Comparison of ENCODE assay signal across 10 mouse cellular contexts in genomic region chr1:172308409-172308808, GRCm38 (mm10). TPM values are rescaled to one million over a fixed set of nuclear protein-coding genes. Genes with fewer than 3 reads are reported as not detected.
DNase-seq lines count a peak whose midpoint lies in the region; ATAC-seq and TF ChIP-seq lines count a peak whose summit lies in the region.
"Had no signal": no experiment of that assay in that cellular context is flagged by ENCODE, and none has a peak within 500 bp of the region (broad histone marks: within the 10 kb centered on the region; RNA-seq: fewer than 3 reads in every experiment).

No protein-coding gene starts in this region.

- no peak overlapping the region for H3K4me2 ChIP-seq in heart, embryonic 15.5 days
- no peak overlapping the region for H3K4me2 ChIP-seq in limb, embryonic 14.5 days (replicated peaks; ENCODE audit: low read depth, low read length, severe bottlenecking)

- no peak for ATAC-seq in heart, embryonic 15.5 days (replicated peaks; ENCODE audit: insufficient number of reproducible peaks, insufficient read depth, low FRiP score, low read depth)
- ATAC-seq in limb, embryonic 14.5 days (ENCODE audit: low FRiP score, low read depth), result no peak
- no peak for ATAC-seq in erythroblast, adult 5-6 weeks (replicated peaks; ENCODE audit: low FRiP score, poor library complexity, severe bottlenecking)
- ATAC-seq: CD4-positive, CD25-positive, alpha-beta regulatory T cell, adult 4 months had no signal

- H3K4me3 ChIP-seq in heart, embryonic 15.5 days, result no peak overlapping the region
- no peak overlapping the region for H3K4me3 ChIP-seq in limb, embryonic 14.5 days (replicated peaks; ENCODE audit: low read length)

- WGBS in heart, embryonic 15.5 days, result 100% methylated on average over 1 of the region's 1 CpGs
- WGBS in limb, embryonic 14.5 days, result 94% methylated on average over 1 of the region's 1 CpGs

- no peak for TF ChIP-seq POLR2A in limb, embryonic 14.5 days (IDR thresholded peaks at IDR 0.05; ENCODE audit: borderline replicate concordance, extremely low read depth, insufficient read depth, insufficient read length)

- no peaks in the 10 kb centered on the region for H3K9me3 ChIP-seq in heart, embryonic 15.5 days (replicated peaks)
- H3K9me3 ChIP-seq in limb, embryonic 14.5 days (ENCODE audit: control insufficient read depth, low read length), result no peaks in the 10 kb centered on the region

- no peak for DNase-seq in heart, adult 11 months
- DNase-seq in right cerebral cortex, postnatal 4 days, result peak; percentile 39
- DNase-seq in right cerebral cortex, postnatal 36 days (ENCODE audit: low spot score in 2 of 2), result no peak
- DNase-seq in limb, embryonic 14.5 days (ENCODE audit: low spot score), result no peak
- no peak for DNase-seq in testis, postnatal 14 days (ENCODE audit: low spot score)
- DNase-seq in urinary bladder, postnatal 10 days (ENCODE audit: low spot score), result no peak

- H3K4me1 ChIP-seq in heart, embryonic 15.5 days (replicated peaks), result peaks cover 24% of the 10 kb centered on the region
- H3K4me1 ChIP-seq in limb, embryonic 14.5 days (ENCODE audit: control insufficient read depth, insufficient read depth, low read length), result peaks cover 22% of the 10 kb centered on the region

- H3K27ac ChIP-seq in heart, embryonic 15.5 days, result 0 out of 2 replicates have a peak overlapping the region, but pooled peaks have one; percentile 0
- peak overlapping the region; percentile 65 for H3K27ac ChIP-seq in limb, embryonic 14.5 days (replicated peaks; ENCODE audit: low read depth, low read length)

- no peaks in the 10 kb centered on the region for H3K36me3 ChIP-seq in heart, embryonic 15.5 days
- H3K36me3 ChIP-seq in limb, embryonic 14.5 days (ENCODE audit: control insufficient read depth, insufficient read depth, low read length), result no peaks in the 10 kb centered on the region

- H3K9ac ChIP-seq in heart, embryonic 15.5 days, result no peak overlapping the region
- H3K9ac ChIP-seq in limb, embryonic 14.5 days (ENCODE audit: low read depth, low read length, severe bottlenecking), result no peak overlapping the region

- H3K27me3 ChIP-seq in heart, embryonic 15.5 days, result no peaks in the 10 kb centered on the region
- H3K27me3 ChIP-seq in limb, embryonic 14.5 days (ENCODE audit: control insufficient read depth, insufficient read depth, low read length), result no peaks in the 10 kb centered on the region

RNA-seq across cellular contexts. Expression of gene Atp1a2, which starts 10.5 kb away (rescaled TPM):
- 17.4 and 17.9 TPM in 2 replicates for polyA plus RNA-seq in heart, embryonic 15.5 days (2015; fragmentation: Nextera tagmentation; extraction: Ambion mirVana)
- polyA plus RNA-seq in limb, embryonic 14.5 days (2012; rRNA removed), result 11.3 and 13.5 TPM in 2 replicates
- 1.7 and 1.8 TPM in 2 replicates for polyA plus RNA-seq in limb, embryonic 14.5 days (2014; fragmentation: Nextera tagmentation; extraction: Ambion mirVana)
- total RNA-seq in erythroblast, adult 5-6 weeks (2015; ENCODE audit: low replicate concordance), result not detected in 2 replicates
- not detected in 2 replicates for total RNA-seq in erythroblast, adult 5-6 weeks (2017; ENCODE audit: low replicate concordance)

RNA-seq across cellular contexts. Expression of gene Kcnj9, which starts 20.7 kb away (rescaled TPM):
- not detected in 2 replicates for polyA plus RNA-seq in heart, embryonic 15.5 days (2015; fragmentation: Nextera tagmentation; extraction: Ambion mirVana)
- polyA plus RNA-seq in limb, embryonic 14.5 days (2012; rRNA removed), result 0.01 and 0.08 TPM in 2 replicates
- not detected in 2 replicates for polyA plus RNA-seq in limb, embryonic 14.5 days (2014; fragmentation: Nextera tagmentation; extraction: Ambion mirVana)
- total RNA-seq in erythroblast, adult 5-6 weeks (2015; ENCODE audit: low replicate concordance), result not detected in 2 replicates
- 2.1 TPM in 1 of 2 replicates, not detected in the other for total RNA-seq in erythroblast, adult 5-6 weeks (2017; ENCODE audit: low replicate concordance)
- polyA plus RNA-seq: CD4-positive, CD25-positive, alpha-beta regulatory T cell, adult 4 months had no signal

RNA-seq across cellular contexts. Expression of gene Kcnj10, which starts 32.6 kb away (rescaled TPM):
- 0.03 and 0.06 TPM in 2 replicates for polyA plus RNA-seq in heart, embryonic 15.5 days (2015; fragmentation: Nextera tagmentation; extraction: Ambion mirVana)
- 0.14 and 0.18 TPM in 2 replicates for polyA plus RNA-seq in limb, embryonic 14.5 days (2012; rRNA removed)
- 0.03 and 0.12 TPM in 2 replicates for polyA plus RNA-seq in limb, embryonic 14.5 days (2014; fragmentation: Nextera tagmentation; extraction: Ambion mirVana)
- 5.6 and 11.7 TPM in 2 replicates for total RNA-seq in erythroblast, adult 5-6 weeks (2015; ENCODE audit: low replicate concordance)
- 0.85 and 2.8 TPM in 2 replicates for total RNA-seq in erythroblast, adult 5-6 weeks (2017; ENCODE audit: low replicate concordance)
- polyA plus RNA-seq: CD4-positive, CD25-positive, alpha-beta regulatory T cell, adult 4 months had no signal

RNA-seq across cellular contexts. Expression of gene Igsf8, which starts 47.0 kb away (rescaled TPM):
- 20.6 and 35.4 TPM in 2 replicates for polyA plus RNA-seq in heart, embryonic 15.5 days (2015; fragmentation: Nextera tagmentation; extraction: Ambion mirVana)
- polyA plus RNA-seq in limb, embryonic 14.5 days (2012; rRNA removed), result 71.4 and 86.4 TPM in 2 replicates
- 49.8 and 50.1 TPM in 2 replicates for polyA plus RNA-seq in limb, embryonic 14.5 days (2014; fragmentation: Nextera tagmentation; extraction: Ambion mirVana)
- 1.3 and 6.7 TPM in 2 replicates for total RNA-seq in erythroblast, adult 5-6 weeks (2015; ENCODE audit: low replicate concordance)
- 2.0 and 3.1 TPM in 2 replicates for total RNA-seq in erythroblast, adult 5-6 weeks (2017; ENCODE audit: low replicate concordance)

RNA-seq across cellular contexts. Expression of gene Atp1a4, which starts 50.2 kb away (rescaled TPM):
- 0.10 and 0.28 TPM in 2 replicates for polyA plus RNA-seq in heart, embryonic 15.5 days (2015; fragmentation: Nextera tagmentation; extraction: Ambion mirVana)
- 0.03 TPM in 1 of 2 replicates, not detected in the other for polyA plus RNA-seq in limb, embryonic 14.5 days (2012; rRNA removed)
- polyA plus RNA-seq in limb, embryonic 14.5 days (2014; fragmentation: Nextera tagmentation; extraction: Ambion mirVana), result not detected in 2 replicates
- not detected in 2 replicates for total RNA-seq in erythroblast, adult 5-6 weeks (2015; ENCODE audit: low replicate concordance)
- total RNA-seq in erythroblast, adult 5-6 weeks (2017; ENCODE audit: low replicate concordance), result not detected in 2 replicates
- polyA plus RNA-seq: CD4-positive, CD25-positive, alpha-beta regulatory T cell, adult 4 months; thymus, postnatal 0 days had no signal
